Mouse (Mus musculus) stomach, embryonic 14.5 days (tissue): ENCODE data around the gene Naa35. TPM values are rescaled to one million over a fixed set of nuclear protein-coding genes. Genes with fewer than 3 reads are reported as not detected.

Source experiments
- ATAC-seq: fragments of 200-750 bp; cut with Nextera tagmentation; 2 replicates; pipeline ENCODE4 v1.8.0; 2017; ENCODE audit warnings: low read depth, moderate TSS enrichment; ENCODE audit not compliant: insufficient number of reproducible peaks, insufficient read depth, low FRiP score
- H3K27ac ChIP-seq: fragments of 300-500 bp; sonication (generic); 2 replicates; pipeline ENCODE4 v1.5.1; 2014; ENCODE audit warnings: mild to moderate bottlenecking, low read length, moderate library complexity, mixed read lengths
- H3K27me3 ChIP-seq: fragments of 300-500 bp; sonication (generic); 2 replicates; pipeline ENCODE4 v1.6.1; 2014; ENCODE audit warnings: low read length, control low read depth, mixed read lengths; ENCODE audit not compliant: control insufficient read depth, insufficient read depth
- H3K36me3 ChIP-seq: fragments of 300-500 bp; sonication (generic); 2 replicates; pipeline ENCODE4 v1.6.1; 2014; ENCODE audit warnings: mild to moderate bottlenecking, control low read depth, low read length, moderate library complexity, mixed read lengths; ENCODE audit not compliant: control insufficient read depth, insufficient read depth
- H3K4me1 ChIP-seq: fragments of 300-500 bp; sonication (generic); 2 replicates; pipeline ENCODE4 v1.6.1; 2014; ENCODE audit warnings: low read length, control low read depth, mixed read lengths; ENCODE audit not compliant: control insufficient read depth, insufficient read depth
- H3K4me2 ChIP-seq: fragments of 300-500 bp; sonication (generic); replicated peaks from 2 replicates; pipeline ENCODE4 v1.6.1; 2014; ENCODE audit warnings: low read depth, low read length, control low read depth
- H3K4me3 ChIP-seq: fragments of 300-500 bp; sonication (generic); 2 replicates; pipeline ENCODE4 v1.5.1; 2014; ENCODE audit warnings: low read depth, low read length, control low read depth
- H3K9ac ChIP-seq: fragments of 300-500 bp; sonication (generic); replicated peaks from 2 replicates; pipeline ENCODE4 v1.6.1; 2014; ENCODE audit warnings: low read depth, mild to moderate bottlenecking, control low read depth, low read length, moderate library complexity, mixed read lengths
- H3K9me3 ChIP-seq: fragments of 300-500 bp; sonication (generic); 2 replicates; pipeline ENCODE4 v1.6.1; 2016; ENCODE audit warnings: low read depth, low read length, control low read depth; ENCODE audit not compliant: control insufficient read depth
- WGBS: fragments of 180-500 bp; shearing (Covaris S2); extraction: QIAGEN DNeasy Blood & Tissue Kit; methylation state at CpG from one replicate; pipeline ENCODE4 v1.1.7; 2014; 5-methylcytosine and 5-hydroxymethylcytosine counted together
- polyA plus RNA-seq: library from polyadenylated mRNA; unstranded; fragments of >200 nt; fragmentation: Nextera tagmentation; extraction: Ambion mirVana; gene quantifications from 2 replicates; pipeline ENCODE4 v1.2.1, GENCODE M21; 2014

Gene Naa35
- polyA plus RNA-seq, 1 experiment from 2014 or later: 99.1 TPM

- 18% methylated on average over 1 of the region's 1 CpGs for WGBS
- Histone ChIP-seq H3K4me2 (no peak overlapping the region), H3K27ac (no peak overlapping the region), H3K27me3 (no peaks in the 10 kb centered on the region), H3K4me3 (no peak overlapping the region), H3K36me3 (no peaks in the 10 kb centered on the region), H3K4me1 (peaks cover 17% of the 10 kb centered on the region; the same call in 1 of the 2 replicates), H3K9ac (no peak overlapping the region), H3K9me3 (no peaks in the 10 kb centered on the region)
- ATAC-seq: peak; percentile 57
These were observed 35.7 kb upstream of the Naa35 start for GRCm38 (mm10) chr13:59549318-59549798.

GRCm38 (mm10) chr13:59552286-59552685, 32.8 kb upstream of the Naa35 start:
- no peaks in the 10 kb centered on the region for H3K36me3 ChIP-seq
- H3K4me2 ChIP-seq: no peak overlapping the region
- no peak for ATAC-seq
- H3K4me1 ChIP-seq: peaks cover 14% of the 10 kb centered on the region; the same call in 1 of the 2 replicates
- H3K27me3 ChIP-seq: no peaks in the 10 kb centered on the region
- H3K27ac ChIP-seq: no peak overlapping the region
- no peaks in the 10 kb centered on the region for H3K9me3 ChIP-seq
- H3K4me3 ChIP-seq: no peak overlapping the region
- H3K9ac ChIP-seq: no peak overlapping the region
- 87% methylated on average over 5 of the region's 5 CpGs for WGBS

GRCm38 (mm10) chr13:59552751-59553150, 32.3 kb upstream of the Naa35 start:
- Histone ChIP-seq H3K9ac (no peak overlapping the region), H3K4me2 (no peak overlapping the region), H3K4me1 (peaks cover 16% of the 10 kb centered on the region; the same call in 1 of the 2 replicates), H3K27ac (no peak overlapping the region), H3K27me3 (no peaks in the 10 kb centered on the region), H3K36me3 (no peaks in the 10 kb centered on the region), H3K9me3 (no peaks in the 10 kb centered on the region), H3K4me3 (no peak overlapping the region)
- ATAC-seq: no peak
- WGBS: 58% methylated on average over 2 of the region's 2 CpGs

- no peaks in the 10 kb centered on the region for H3K36me3 ChIP-seq
- H3K4me2 ChIP-seq: peak overlapping the region; percentile 85; the same call in 1 of the 2 replicates
- 57% methylated on average over 17 of the region's 17 CpGs for WGBS
- no peaks in the 10 kb centered on the region for H3K27me3 ChIP-seq
- H3K27ac ChIP-seq: no peak overlapping the region
- H3K9me3 ChIP-seq: no peaks in the 10 kb centered on the region
- peak overlapping the region; percentile 81; the same call in 1 of the 2 replicates for H3K4me3 ChIP-seq
- no peak overlapping the region for H3K9ac ChIP-seq
- ATAC-seq: no peak
- H3K4me1 ChIP-seq: 0 out of 2 replicates have a peak, but pooled peaks cover 15% of the 10 kb centered on the region
These were observed 30.1 kb upstream of the Naa35 start for GRCm38 (mm10) chr13:59554772-59555505.

GRCm38 (mm10) chr13:59555613-59556192, 29.4 kb upstream of the Naa35 start:
- Histone ChIP-seq H3K4me2 (peak overlapping the region; percentile 85), H3K27me3 (no peaks in the 10 kb centered on the region), H3K9ac (no peak overlapping the region), H3K36me3 (no peaks in the 10 kb centered on the region), H3K27ac (no peak overlapping the region), H3K9me3 (no peaks in the 10 kb centered on the region), H3K4me1 (0 out of 2 replicates have a peak, but pooled peaks cover 15% of the 10 kb centered on the region), H3K4me3 (peak overlapping the region; percentile 81; the same call in 1 of the 2 replicates)
- no peak for ATAC-seq
- 59% methylated on average over 8 of the region's 8 CpGs for WGBS

GRCm38 (mm10) chr13:59556670-59557069, 28.4 kb upstream of the Naa35 start:
- Histone ChIP-seq H3K4me3 (peak overlapping the region; percentile 81), H3K36me3 (no peaks in the 10 kb centered on the region), H3K4me1 (0 out of 2 replicates have a peak, but pooled peaks cover 15% of the 10 kb centered on the region), H3K9ac (peak overlapping the region; percentile 73), H3K4me2 (peak overlapping the region; percentile 85), H3K27me3 (no peaks in the 10 kb centered on the region), H3K9me3 (no peaks in the 10 kb centered on the region), H3K27ac (peak overlapping the region; percentile 44)
- under 1% methylated on average over 34 of the region's 45 CpGs for WGBS
- ATAC-seq: peak; percentile 78; the same call in 1 of the 2 replicates

GRCm38 (mm10) chr13:59557185-59557985, 27.7 kb upstream of the Naa35 start:
- Histone ChIP-seq H3K4me3 (peak overlapping the region; percentile 81), H3K27ac (peak overlapping the region; percentile 48), H3K9ac (peak overlapping the region; percentile 73), H3K27me3 (no peaks in the 10 kb centered on the region), H3K4me2 (peak overlapping the region; percentile 85), H3K36me3 (no peaks in the 10 kb centered on the region), H3K4me1 (0 out of 2 replicates have a peak, but pooled peaks cover 15% of the 10 kb centered on the region), H3K9me3 (no peaks in the 10 kb centered on the region)
- ATAC-seq: peak; percentile 85
- 1% methylated on average over 43 of the region's 73 CpGs for WGBS

GRCm38 (mm10) chr13:59558776-59559175, 26.3 kb upstream of the Naa35 start:
- Histone ChIP-seq H3K4me1 (0 out of 2 replicates have a peak, but pooled peaks cover 15% of the 10 kb centered on the region), H3K27ac (no peak overlapping the region; the same call in 1 of the 2 replicates), H3K27me3 (no peaks in the 10 kb centered on the region), H3K9ac (no peak overlapping the region), H3K9me3 (no peaks in the 10 kb centered on the region), H3K36me3 (no peaks in the 10 kb centered on the region), H3K4me2 (no peak overlapping the region), H3K4me3 (no peak overlapping the region)
- 93% methylated on average over 5 of the region's 5 CpGs for WGBS
- ATAC-seq: no peak
